Mouse (Mus musculus) midbrain, embryonic 14.5 days (tissue): Measurements from ENCODE around the gene Fam186a. TPM values are rescaled to one million over a fixed set of nuclear protein-coding genes. Genes with fewer than 3 reads are reported as not detected.
"Not testable (repeated sequence)": the region's sequence is repeated elsewhere in the genome, so short reads cannot be mapped to it uniquely, and the experiment has no call there.

Source experiments
- ATAC-seq: fragments of 200-750 bp; cut with Nextera tagmentation; 2 replicates; pipeline ENCODE4 v1.8.0; 2017; ENCODE audit warnings: moderate number of reproducible peaks, moderate library complexity; ENCODE audit not compliant: low FRiP score, low TSS enrichment
- DNase-seq: peaks from one replicate; pipeline ENCODE4 v3.0.0-alpha.2; 2015
- H3K27ac ChIP-seq: fragments of 300-500 bp; sonication (generic); replicated peaks from 2 replicates; pipeline ENCODE4 v1.5.1; 2014; ENCODE audit warnings: mild to moderate bottlenecking, low read depth, low read length, moderate library complexity
- H3K27me3 ChIP-seq: fragments of 300-500 bp; sonication (generic); 2 replicates; pipeline ENCODE4 v1.6.1; 2014; ENCODE audit warnings: low read length, control low read depth, mixed read lengths; ENCODE audit not compliant: control insufficient read depth, insufficient read depth
- H3K36me3 ChIP-seq: fragments of 300-500 bp; sonication (generic); 2 replicates; pipeline ENCODE4 v1.6.1; 2014; ENCODE audit warnings: low read length, control low read depth; ENCODE audit not compliant: control insufficient read depth, insufficient read depth
- H3K4me1 ChIP-seq: fragments of 300-500 bp; sonication (generic); 2 replicates; pipeline ENCODE4 v1.6.1; 2014; ENCODE audit warnings: mild to moderate bottlenecking, antibody characterized with exemption, low read length, control low read depth; ENCODE audit not compliant: control insufficient read depth, insufficient read depth
- H3K4me2 ChIP-seq: fragments of 300-500 bp; sonication (generic); 2 replicates; pipeline ENCODE4 v1.6.1; 2014; ENCODE audit warnings: mild to moderate bottlenecking, low read length, moderate library complexity
- H3K4me3 ChIP-seq: fragments of 300-500 bp; sonication (generic); replicated peaks from 2 replicates; pipeline ENCODE4 v1.5.1; 2014; ENCODE audit warnings: low read depth, low read length
- H3K9ac ChIP-seq: fragments of 300-500 bp; sonication (generic); replicated peaks from 2 replicates; pipeline ENCODE4 v1.6.1; 2014; ENCODE audit warnings: mild to moderate bottlenecking, low read length, moderate library complexity
- H3K9me3 ChIP-seq: fragments of 300-500 bp; sonication (generic); 2 replicates; pipeline ENCODE4 v1.6.1; 2016; ENCODE audit warnings: low read length, control low read depth, mixed read lengths; ENCODE audit not compliant: control insufficient read depth
- whole genome bisulfite sequencing: fragments of 180-500 bp; shearing (Covaris S2); extraction: QIAGEN DNeasy Blood & Tissue Kit; methylation state at CpG from one replicate; pipeline ENCODE4 v1.1.7; 2014; 5-methylcytosine and 5-hydroxymethylcytosine counted together
- polyA plus RNA-seq: library from polyadenylated mRNA; unstranded; fragments of >200 nt; fragmentation: Nextera tagmentation; extraction: Ambion mirVana; gene quantifications from 2 replicates; pipeline ENCODE4 v1.2.1, GENCODE M21; 2014

The Fam186a gene
- polyA plus RNA-seq, 1 experiment from 2014 or later, result not detected

DNA sequence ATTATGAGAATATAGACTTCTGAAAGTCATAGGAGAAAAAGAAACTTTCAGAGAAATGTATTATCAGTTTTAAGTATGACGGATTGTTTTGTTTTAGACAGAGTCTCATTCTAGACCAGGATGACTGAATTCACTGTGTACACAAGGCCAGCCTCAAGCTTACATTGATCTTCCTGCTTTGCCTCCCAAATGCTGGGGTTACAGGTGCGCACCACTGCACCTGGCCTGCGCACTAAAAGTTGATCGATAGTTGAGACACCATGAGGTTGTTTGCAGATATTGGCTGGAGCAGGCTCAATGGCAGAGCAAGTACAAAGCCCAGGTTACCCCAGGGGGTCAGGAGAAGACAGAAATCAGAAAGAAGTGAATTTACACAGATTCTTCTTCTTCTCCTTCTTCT lies 55.1 kb downstream of the Fam186a start:
- no peak for DNase-seq
- Histone ChIP-seq H3K36me3 (no peaks in the 10 kb centered on the region), H3K27ac (no peak overlapping the region), H3K9ac (no peak overlapping the region), H3K4me2 (no peak overlapping the region), H3K4me1 (no peaks in the 10 kb centered on the region), H3K9me3 (no peaks in the 10 kb centered on the region), H3K4me3 (no peak overlapping the region), H3K27me3 (no peaks in the 10 kb centered on the region)
- 96% methylated on average over 4 of the region's 4 CpGs for WGBS
- no peak for ATAC-seq

DNA sequence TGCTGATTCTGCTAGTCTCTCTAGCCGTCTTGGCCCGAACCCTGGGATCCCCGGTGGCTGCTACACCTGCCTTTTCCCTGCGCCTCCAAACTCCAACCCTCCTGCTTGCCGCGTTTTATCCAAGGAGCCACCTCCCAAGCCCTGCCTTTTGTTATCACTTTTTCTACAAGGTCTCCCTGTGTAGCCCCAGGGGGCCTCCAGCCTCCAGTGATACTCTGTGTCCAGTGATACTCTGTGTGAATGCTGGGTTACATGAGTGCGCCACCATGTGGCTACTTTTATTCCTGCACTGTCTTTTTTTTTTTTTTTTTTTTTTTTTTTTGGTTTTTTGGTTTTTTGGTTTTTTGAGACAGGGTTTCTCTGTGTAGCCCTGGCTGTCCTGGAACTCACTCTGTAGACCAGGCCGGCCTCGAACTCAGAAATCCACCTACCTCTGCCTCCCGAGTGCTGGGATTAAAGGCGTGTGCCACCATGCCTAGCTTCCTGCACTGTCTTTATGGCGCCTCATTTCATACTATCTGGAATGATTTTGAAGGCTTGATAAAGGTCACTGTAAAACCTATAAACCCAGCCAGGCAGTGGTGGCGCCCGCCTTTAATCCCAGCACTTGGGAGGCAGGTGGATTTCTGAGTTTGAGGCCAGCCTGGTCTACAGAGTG lies 57.4 kb downstream of the Fam186a start:
- ATAC-seq, H3K4me2 ChIP-seq, H3K9me3 ChIP-seq, H3K36me3 ChIP-seq, H3K4me1 ChIP-seq, H3K27ac ChIP-seq, H3K9ac ChIP-seq, H3K27me3 ChIP-seq, H3K4me3 ChIP-seq: not testable (repeated sequence)
- DNase-seq, result peak; percentile 70
- 44% methylated on average over 14 of the region's 14 CpGs for WGBS

- H3K4me1 ChIP-seq, result no peaks in the 10 kb centered on the region
- no peaks in the 10 kb centered on the region for H3K36me3 ChIP-seq
- no peaks in the 10 kb centered on the region for H3K27me3 ChIP-seq
- no peak overlapping the region for H3K27ac ChIP-seq
- ATAC-seq (no peak), DNase-seq (no peak)
- WGBS, result 82% methylated on average over 1 of the region's 1 CpGs
- H3K4me3 ChIP-seq, result no peak overlapping the region
- H3K4me2 ChIP-seq, result no peak overlapping the region
- no peak overlapping the region for H3K9ac ChIP-seq
- no peaks in the 10 kb centered on the region for H3K9me3 ChIP-seq
Measured at GRCm38 (mm10) chr15:99907514-99907913, 59.3 kb downstream of the Fam186a start.

- no peaks in the 10 kb centered on the region for H3K36me3 ChIP-seq
- H3K4me2 ChIP-seq, result no peak overlapping the region
- H3K4me3 ChIP-seq, result no peak overlapping the region
- H3K4me1 ChIP-seq, result no peaks in the 10 kb centered on the region
- H3K27me3 ChIP-seq, result no peaks in the 10 kb centered on the region
- H3K27ac ChIP-seq, result no peak overlapping the region
- no peaks in the 10 kb centered on the region for H3K9me3 ChIP-seq
- ATAC-seq (no peak), DNase-seq (no peak)
- 81% methylated on average over 4 of the region's 4 CpGs for whole genome bisulfite sequencing
- H3K9ac ChIP-seq, result no peak overlapping the region
Measured at GRCm38 (mm10) chr15:99907041-99907440, 59.8 kb downstream of the Fam186a start.

DNA sequence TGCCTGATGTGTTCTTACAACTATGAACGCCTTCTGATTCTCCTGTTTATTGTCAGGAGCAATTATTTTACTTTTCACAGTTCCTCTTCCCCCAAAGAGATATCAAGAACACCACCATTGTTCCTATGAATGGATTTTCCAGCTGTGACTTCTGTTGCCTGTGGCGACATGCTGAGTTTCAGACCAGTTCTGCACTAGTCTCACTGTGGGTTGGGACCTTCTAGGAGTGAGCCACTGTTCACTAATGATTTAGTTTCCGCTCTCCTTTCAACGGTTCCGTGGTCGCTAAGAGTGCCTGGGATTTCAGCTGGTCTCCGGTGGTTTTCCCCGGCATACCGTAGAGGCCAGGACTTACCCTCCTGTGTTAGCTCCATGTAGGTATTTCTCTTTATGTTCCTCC lies 62.0 kb downstream of the Fam186a start:
- no peaks in the 10 kb centered on the region for H3K27me3 ChIP-seq
- no peaks in the 10 kb centered on the region for H3K4me1 ChIP-seq
- H3K4me2 ChIP-seq, result no peak overlapping the region
- H3K4me3 ChIP-seq, result no peak overlapping the region
- no peak overlapping the region for H3K9ac ChIP-seq
- 78% methylated on average over 9 of the region's 9 CpGs for WGBS
- DNase-seq, result no peak
- no peaks in the 10 kb centered on the region for H3K9me3 ChIP-seq
- no peaks in the 10 kb centered on the region for H3K36me3 ChIP-seq
- H3K27ac ChIP-seq, result no peak overlapping the region
- ATAC-seq, result no peak

DNA sequence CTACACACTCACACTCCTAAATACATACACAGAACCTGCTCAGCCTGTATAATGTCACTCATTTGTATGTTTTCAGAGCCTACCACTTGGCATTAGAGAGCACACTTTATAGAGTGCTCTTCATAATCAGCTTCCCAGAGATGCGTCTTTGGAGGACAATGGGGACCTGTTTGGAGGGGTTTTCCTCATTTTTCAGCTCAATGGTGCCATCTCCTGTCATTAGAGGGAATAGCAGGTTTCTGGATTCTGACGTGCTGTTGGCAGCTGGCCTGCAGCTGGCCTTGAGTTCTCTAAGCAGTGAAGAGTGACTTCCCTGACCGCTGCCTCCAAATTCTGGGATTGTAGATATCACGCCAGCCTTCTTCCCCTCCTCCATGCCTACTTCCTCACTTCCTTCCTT lies 62.5 kb downstream of the Fam186a start:
- Histone ChIP-seq H3K27me3 (no peaks in the 10 kb centered on the region), H3K4me2 (no peak overlapping the region), H3K9me3 (no peaks in the 10 kb centered on the region), H3K4me3 (no peak overlapping the region), H3K9ac (no peak overlapping the region; the same call in 1 of the 2 replicates), H3K4me1 (no peaks in the 10 kb centered on the region), H3K36me3 (no peaks in the 10 kb centered on the region), H3K27ac (no peak overlapping the region)
- 3% methylated on average over 4 of the region's 4 CpGs for WGBS
- no peak; the same call in 1 of the 2 replicates for ATAC-seq
- DNase-seq, result peak; percentile 92

GRCm38 (mm10) chr15:99903227-99903626 lies 63.6 kb downstream of the Fam186a start:
- H3K27me3 ChIP-seq, result no peaks in the 10 kb centered on the region
- H3K4me2 ChIP-seq, result no peak overlapping the region
- no peak overlapping the region for H3K27ac ChIP-seq
- no peak for DNase-seq
- H3K4me3 ChIP-seq, result no peak overlapping the region
- H3K9ac ChIP-seq, result no peak overlapping the region
- no peak for ATAC-seq
- no peaks in the 10 kb centered on the region for H3K36me3 ChIP-seq
- 93% methylated on average over 5 of the region's 5 CpGs for WGBS
- H3K4me1 ChIP-seq, result no peaks in the 10 kb centered on the region
- no peaks in the 10 kb centered on the region for H3K9me3 ChIP-seq

- H3K9ac ChIP-seq, result no peak overlapping the region
- DNase-seq, result no peak
- no peaks in the 10 kb centered on the region for H3K9me3 ChIP-seq
- no peak overlapping the region for H3K27ac ChIP-seq
- no peak overlapping the region for H3K4me3 ChIP-seq
- no peak for ATAC-seq
- H3K4me2 ChIP-seq, result no peak overlapping the region
- WGBS, result 89% methylated on average over 5 of the region's 5 CpGs
- H3K4me1 ChIP-seq, result no peaks in the 10 kb centered on the region
- no peaks in the 10 kb centered on the region for H3K27me3 ChIP-seq
- no peaks in the 10 kb centered on the region for H3K36me3 ChIP-seq
Measured at GRCm38 (mm10) chr15:99902786-99903185, 64.1 kb downstream of the Fam186a start.

DNA sequence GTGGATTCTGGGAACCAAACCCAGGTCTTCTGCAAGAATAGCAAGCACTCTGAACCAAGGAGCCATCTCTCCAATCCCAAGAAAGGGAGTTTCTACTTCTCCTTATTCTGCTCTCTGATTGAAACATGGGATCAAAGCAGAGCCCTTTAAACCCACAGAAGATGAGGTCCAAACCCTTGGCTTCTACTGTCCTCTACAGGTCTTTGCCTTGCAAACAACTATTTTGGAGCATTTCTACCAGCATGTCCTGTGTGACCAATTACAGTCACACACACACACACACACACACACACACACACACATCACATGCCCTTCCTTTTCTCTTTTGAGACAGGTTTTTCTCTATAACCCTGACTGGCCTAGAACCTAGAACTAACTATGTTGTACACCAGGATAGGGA lies 70.2 kb downstream of the Fam186a start:
- no peak for ATAC-seq
- Histone ChIP-seq H3K9me3 (no peaks in the 10 kb centered on the region), H3K27ac (no peak overlapping the region), H3K4me3 (no peak overlapping the region), H3K4me1 (no peaks in the 10 kb centered on the region), H3K27me3 (no peaks in the 10 kb centered on the region), H3K9ac (no peak overlapping the region), H3K36me3 (no peaks in the 10 kb centered on the region), H3K4me2 (no peak overlapping the region)
- no peak for DNase-seq
